Mouse (Mus musculus): Measurements from ENCODE around the gene Acsl5.
A peak's percentile ranks its signal among the peaks of the same experiment; 100 is the strongest.

The Acsl5 gene

GRCm38 (mm10) chr19:55251383-55252124 is at the start of gene Acsl5:
Gene Acsl5, plus strand, starts transcription at chr19:55251938.
- DNase-seq (ENCODE audit: low spot score), result peak; percentile 47

GRCm38 (mm10) chr19:55206482-55207138 is 45.1 kb upstream of the Acsl5 start:
- no peak for DNase-seq (ENCODE audit: low spot score)

- DNase-seq (ENCODE audit: low spot score), result no peak
Measured at GRCm38 (mm10) chr19:55207205-55207604, 44.5 kb upstream of the Acsl5 start.

- DNase-seq (ENCODE audit: low spot score), result no peak
Measured at GRCm38 (mm10) chr19:55207746-55208538, 43.8 kb upstream of the Acsl5 start.

GRCm38 (mm10) chr19:55208654-55209053 is 43.1 kb upstream of the Acsl5 start:
- DNase-seq (ENCODE audit: low spot score), result no peak

- no peak for DNase-seq (ENCODE audit: low spot score)
Measured at GRCm38 (mm10) chr19:55209084-55209483, 42.7 kb upstream of the Acsl5 start.

- DNase-seq (ENCODE audit: low spot score), result no peak
Measured at GRCm38 (mm10) chr19:55211698-55212097, 40.0 kb upstream of the Acsl5 start.

- DNase-seq (ENCODE audit: low spot score), result no peak
Measured at GRCm38 (mm10) chr19:55213617-55214340, 38.0 kb upstream of the Acsl5 start.

GRCm38 (mm10) chr19:55216876-55217275 is 34.9 kb upstream of the Acsl5 start:
- DNase-seq (ENCODE audit: low spot score), result no peak

- DNase-seq (ENCODE audit: low spot score), result no peak
Measured at GRCm38 (mm10) chr19:55217365-55217764, 34.4 kb upstream of the Acsl5 start.

- DNase-seq (ENCODE audit: low spot score), result peak; percentile 71
Measured at GRCm38 (mm10) chr19:55218192-55218739, 33.5 kb upstream of the Acsl5 start.

GRCm38 (mm10) chr19:55218741-55219221 is 33.0 kb upstream of the Acsl5 start:
- no peak for DNase-seq (ENCODE audit: low spot score)

GRCm38 (mm10) chr19:55219359-55219758 is 32.4 kb upstream of the Acsl5 start:
- DNase-seq (ENCODE audit: low spot score), result no peak

GRCm38 (mm10) chr19:55221208-55221607 is 30.5 kb upstream of the Acsl5 start:
- DNase-seq (ENCODE audit: low spot score), result no peak

- DNase-seq (ENCODE audit: low spot score), result no peak
Measured at GRCm38 (mm10) chr19:55222268-55222667, 29.5 kb upstream of the Acsl5 start.

- DNase-seq (ENCODE audit: low spot score), result no peak
Measured at GRCm38 (mm10) chr19:55226621-55227020, 25.1 kb upstream of the Acsl5 start.

- no peak for DNase-seq (ENCODE audit: low spot score)
Measured at GRCm38 (mm10) chr19:55227135-55227534, 24.6 kb upstream of the Acsl5 start.

GRCm38 (mm10) chr19:55231081-55231480 is 20.7 kb upstream of the Acsl5 start:
- no peak for DNase-seq (ENCODE audit: low spot score)

- DNase-seq (ENCODE audit: low spot score), result peak; percentile 18
Measured at GRCm38 (mm10) chr19:55232136-55232535, 19.6 kb upstream of the Acsl5 start.

- no peak for DNase-seq (ENCODE audit: low spot score)
Measured at GRCm38 (mm10) chr19:55236026-55236425, 15.7 kb upstream of the Acsl5 start.

GRCm38 (mm10) chr19:55236564-55236963 is 15.2 kb upstream of the Acsl5 start:
- DNase-seq (ENCODE audit: low spot score), result no peak

Measured in yolk sac, embryonic 10.5 days (tissue).